Mouse (Mus musculus) hindbrain, embryonic 10.5 days (tissue): ENCODE measurements at regions not wholly inside any gene's neighbourhood (a gene's known extent, or its start where the extent isn't known, plus 50 kb on each side); places are given as distances from the start of the nearest gene placed in this dataset.
A peak's percentile ranks its signal among the peaks of the same experiment; 100 is the strongest.

Source experiments
- DNase-seq: peaks from one replicate; pipeline ENCODE4 v3.0.0-alpha.2; 2017; ENCODE audit warnings: low spot score
- H3K27ac ChIP-seq: fragments of 300-500 bp; sonication (generic); 2 replicates; pipeline ENCODE4 v1.5.1; 2016; ENCODE audit warnings: mild to moderate bottlenecking, moderate library complexity
- H3K27me3 ChIP-seq: fragments of 300-500 bp; sonication (generic); 2 replicates; pipeline ENCODE4 v1.6.1; 2016; ENCODE audit warnings: mild to moderate bottlenecking; ENCODE audit not compliant: poor library complexity, insufficient read depth, severe bottlenecking
- H3K36me3 ChIP-seq: fragments of 300-500 bp; sonication (generic); 2 replicates; pipeline ENCODE4 v1.6.1; 2016; ENCODE audit warnings: mild to moderate bottlenecking, moderate library complexity
- H3K4me1 ChIP-seq: fragments of 300-500 bp; sonication (generic); replicated peaks from 2 replicates; pipeline ENCODE4 v1.6.1; 2016; ENCODE audit warnings: mild to moderate bottlenecking
- H3K4me3 ChIP-seq: fragments of 300-500 bp; sonication (generic); 2 replicates; pipeline ENCODE4 v1.5.1; 2016; ENCODE audit warnings: mild to moderate bottlenecking, moderate library complexity
- H3K9me3 ChIP-seq: fragments of 300-500 bp; sonication (generic); 2 replicates; pipeline ENCODE4 v1.6.1; 2016; ENCODE audit warnings: mild to moderate bottlenecking, moderate library complexity
- WGBS: fragments of 180-500 bp; shearing (Covaris S2); methylation state at CpG from one replicate; pipeline ENCODE4 v1.1.7; 2016; 5-methylcytosine and 5-hydroxymethylcytosine counted together

DNA sequence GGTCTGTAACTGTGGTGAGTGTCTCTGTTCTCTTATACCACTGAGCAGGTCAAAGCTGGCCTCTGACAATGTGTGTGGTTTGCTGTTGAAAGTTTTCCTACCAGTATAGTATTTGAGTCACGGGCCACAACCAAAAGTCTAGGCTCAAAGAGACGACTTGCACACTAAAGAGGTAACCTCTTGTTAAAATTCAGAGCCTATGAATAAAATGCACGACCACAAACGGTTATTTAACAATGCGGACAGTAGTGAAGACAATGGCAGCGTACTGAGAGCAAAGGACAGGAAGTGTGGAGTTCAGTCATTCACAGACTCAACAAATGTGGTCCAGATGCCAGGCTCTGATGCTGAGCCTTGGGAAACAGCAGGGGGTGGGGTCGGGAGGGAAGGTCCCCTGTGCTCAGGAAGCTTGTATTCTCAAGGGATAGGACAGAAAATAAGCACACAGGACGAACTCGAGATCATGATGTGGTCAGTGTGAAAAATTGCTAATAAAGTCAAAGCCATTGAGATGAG is 160.2 kb upstream of the Spdye4c start:
- no peak overlapping the region for H3K4me3 ChIP-seq
- no peaks in the 10 kb centered on the region for H3K27me3 ChIP-seq
- no peak for DNase-seq
- H3K36me3 ChIP-seq = no peaks in the 10 kb centered on the region
- 39% methylated on average over 9 of the region's 9 CpGs for WGBS
- no peak overlapping the region for H3K27ac ChIP-seq
- H3K4me1 ChIP-seq = peaks cover 64% of the 10 kb centered on the region
- H3K9me3 ChIP-seq = no peaks in the 10 kb centered on the region

DNA sequence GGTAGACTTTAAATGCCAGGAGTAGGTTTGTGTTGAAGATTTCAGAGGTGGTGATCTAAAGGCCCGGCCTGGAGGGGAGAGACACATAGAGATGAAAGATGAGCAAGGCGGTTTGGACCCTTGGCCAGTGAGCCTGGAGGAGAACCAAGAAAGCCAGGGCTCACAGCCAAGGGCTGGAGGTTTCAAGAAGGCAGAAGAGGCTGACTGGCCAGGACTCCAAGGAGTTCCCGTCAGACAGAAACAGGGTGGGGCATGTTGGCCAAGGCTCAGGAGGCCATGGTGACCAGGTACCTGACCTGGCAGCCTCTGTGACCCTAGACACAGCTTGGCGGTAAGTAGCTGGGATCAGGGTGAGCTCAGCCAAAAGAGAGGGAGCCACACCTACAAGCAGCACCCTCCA is 159.3 kb upstream of the Spdye4c start:
- Histone ChIP-seq H3K36me3 (no peaks in the 10 kb centered on the region), H3K27me3 (no peaks in the 10 kb centered on the region), H3K4me3 (no peak overlapping the region), H3K27ac (no peak overlapping the region), H3K4me1 (peaks cover 64% of the 10 kb centered on the region), H3K9me3 (no peaks in the 10 kb centered on the region)
- DNase-seq = no peak
- WGBS = 92% methylated on average over 4 of the region's 4 CpGs

- no peaks in the 10 kb centered on the region for H3K27me3 ChIP-seq
- DNase-seq = no peak
- 86% methylated on average over 3 of the region's 3 CpGs for WGBS
- H3K36me3 ChIP-seq = no peaks in the 10 kb centered on the region
- no peak overlapping the region for H3K4me3 ChIP-seq
- H3K4me1 ChIP-seq = peaks cover 59% of the 10 kb centered on the region
- no peaks in the 10 kb centered on the region for H3K9me3 ChIP-seq
- H3K27ac ChIP-seq = no peak overlapping the region
Measured at GRCm38 (mm10) chr2:128432741-128433140, 158.3 kb upstream of the Spdye4c start.

DNA sequence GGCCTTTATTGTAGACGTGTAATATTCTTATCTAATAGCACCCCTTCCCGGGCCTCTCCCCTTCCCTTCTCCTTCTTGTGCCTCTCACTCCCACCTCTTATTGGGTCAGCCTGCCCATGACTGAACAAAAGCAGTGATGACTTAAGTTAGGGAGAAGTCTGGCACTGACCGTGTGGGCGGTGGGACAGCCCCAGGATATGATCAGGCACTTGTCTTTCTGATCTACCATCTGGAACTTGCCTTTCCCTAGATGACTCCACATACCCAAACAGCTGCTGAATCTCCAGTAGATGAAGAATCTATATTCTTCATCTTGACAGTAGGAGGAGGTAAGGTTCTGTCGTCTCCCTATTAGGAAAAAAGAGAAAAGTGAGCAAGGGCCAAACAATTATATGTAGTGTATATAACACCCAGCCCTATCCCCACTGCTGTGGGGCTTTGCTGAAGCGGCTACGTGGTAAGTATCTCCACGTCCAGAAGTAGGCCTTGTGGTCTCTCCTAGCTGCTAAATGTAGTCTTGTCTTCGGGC is 157.4 kb upstream of the Spdye4c start:
- H3K4me3 ChIP-seq = no peak overlapping the region
- H3K27ac ChIP-seq = no peak overlapping the region
- H3K36me3 ChIP-seq = no peaks in the 10 kb centered on the region
- peaks cover 50% of the 10 kb centered on the region for H3K4me1 ChIP-seq
- no peak for DNase-seq
- WGBS = 87% methylated on average over 9 of the region's 9 CpGs
- no peaks in the 10 kb centered on the region for H3K27me3 ChIP-seq
- H3K9me3 ChIP-seq = no peaks in the 10 kb centered on the region

GRCm38 (mm10) chr2:128434200-128434977 is 156.6 kb upstream of the Spdye4c start:
- Histone ChIP-seq H3K4me3 (no peak overlapping the region), H3K4me1 (peaks cover 42% of the 10 kb centered on the region), H3K36me3 (no peaks in the 10 kb centered on the region), H3K27me3 (no peaks in the 10 kb centered on the region), H3K27ac (no peak overlapping the region), H3K9me3 (no peaks in the 10 kb centered on the region)
- 56% methylated on average over 11 of the region's 11 CpGs for WGBS
- DNase-seq = no peak

DNA sequence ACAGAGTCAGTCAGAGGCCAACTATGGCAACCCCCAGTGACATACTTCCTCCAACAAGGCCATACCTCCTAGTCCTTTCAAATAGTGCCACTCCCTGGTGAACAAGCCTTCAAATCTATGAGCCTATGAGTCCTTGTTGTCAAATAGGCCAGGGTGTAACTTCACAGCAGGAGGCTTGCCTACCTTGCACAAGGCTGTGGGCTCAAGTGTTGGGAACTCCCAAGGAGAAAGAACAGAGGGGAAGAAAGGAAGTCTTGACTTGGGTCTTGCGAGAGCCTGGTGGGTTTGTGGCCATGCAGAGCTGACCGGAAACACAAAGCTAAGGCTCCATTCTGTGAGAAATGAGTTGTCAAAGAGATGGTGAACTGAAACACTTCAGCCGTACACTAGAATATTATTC is 154.6 kb upstream of the Spdye4c start:
- peaks cover 24% of the 10 kb centered on the region for H3K4me1 ChIP-seq
- H3K36me3 ChIP-seq = no peaks in the 10 kb centered on the region
- no peaks in the 10 kb centered on the region for H3K9me3 ChIP-seq
- no peak overlapping the region for H3K4me3 ChIP-seq
- 95% methylated on average over 3 of the region's 3 CpGs for WGBS
- DNase-seq = no peak
- H3K27ac ChIP-seq = no peak overlapping the region
- H3K27me3 ChIP-seq = no peaks in the 10 kb centered on the region

DNA sequence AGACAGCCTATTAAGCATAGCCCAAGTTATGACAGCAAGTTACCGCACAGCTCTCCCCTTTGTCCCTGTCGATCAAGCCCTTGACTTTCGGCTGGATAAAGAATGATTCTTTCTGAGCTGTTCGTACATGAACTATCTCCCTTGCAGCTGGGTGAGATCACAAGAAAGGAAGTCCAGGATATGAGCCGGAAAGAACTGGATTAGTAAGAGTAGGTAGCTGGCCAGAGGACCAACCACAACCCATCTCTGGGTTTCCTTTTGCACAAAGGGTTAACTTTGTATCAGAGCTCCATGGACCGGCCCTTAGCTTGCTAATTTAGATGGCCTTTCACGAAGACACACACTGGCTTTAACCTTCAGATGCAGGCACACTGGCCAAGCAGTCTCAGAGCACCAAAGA is 153.3 kb upstream of the Spdye4c start:
- Histone ChIP-seq H3K27ac (0 out of 2 replicates have a peak overlapping the region, but pooled peaks have one; percentile 16), H3K36me3 (no peaks in the 10 kb centered on the region), H3K9me3 (no peaks in the 10 kb centered on the region), H3K4me1 (peaks cover 23% of the 10 kb centered on the region), H3K27me3 (no peaks in the 10 kb centered on the region), H3K4me3 (no peak overlapping the region)
- no peak for DNase-seq
- WGBS = 78% methylated on average over 7 of the region's 7 CpGs

GRCm38 (mm10) chr2:128438161-128438822 is 152.7 kb upstream of the Spdye4c start:
- WGBS = 81% methylated on average over 12 of the region's 12 CpGs
- DNase-seq = no peak
- Histone ChIP-seq H3K4me3 (no peak overlapping the region), H3K36me3 (no peaks in the 10 kb centered on the region), H3K9me3 (no peaks in the 10 kb centered on the region), H3K27me3 (no peaks in the 10 kb centered on the region), H3K4me1 (peaks cover 17% of the 10 kb centered on the region), H3K27ac (0 out of 2 replicates have a peak overlapping the region, but pooled peaks have one; percentile 16)

DNA sequence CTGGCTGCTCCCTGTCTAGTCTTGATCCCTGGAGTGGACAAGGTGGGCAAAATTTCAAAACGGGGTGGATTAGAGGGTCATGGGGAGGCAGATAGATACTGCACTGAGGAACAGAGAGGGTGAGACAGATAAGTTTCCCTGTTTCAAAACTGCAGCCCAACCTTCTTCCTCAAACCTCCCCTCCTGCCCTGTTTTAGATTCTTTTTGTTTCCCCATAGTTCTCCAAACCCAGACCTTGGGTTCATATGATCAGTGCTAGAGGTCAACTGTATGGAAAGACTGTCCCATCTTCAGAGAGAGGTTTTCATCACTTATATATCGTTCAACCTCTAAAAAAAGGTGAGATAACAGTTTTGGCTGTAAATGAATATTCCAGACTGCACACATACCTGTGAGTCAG is 152.1 kb upstream of the Spdye4c start:
- no peak overlapping the region for H3K27ac ChIP-seq
- peaks cover 11% of the 10 kb centered on the region for H3K4me1 ChIP-seq
- H3K36me3 ChIP-seq = no peaks in the 10 kb centered on the region
- whole genome bisulfite sequencing = 82% methylated on average over 2 of the region's 2 CpGs
- no peak for DNase-seq
- H3K4me3 ChIP-seq = no peak overlapping the region
- no peaks in the 10 kb centered on the region for H3K27me3 ChIP-seq
- H3K9me3 ChIP-seq = no peaks in the 10 kb centered on the region

- H3K36me3 ChIP-seq = no peaks in the 10 kb centered on the region
- H3K4me3 ChIP-seq = no peak overlapping the region
- no peaks in the 10 kb centered on the region for H3K9me3 ChIP-seq
- 0 out of 2 replicates have a peak overlapping the region, but pooled peaks have one; percentile 16 for H3K27ac ChIP-seq
- 78% methylated on average over 7 of the region's 7 CpGs for WGBS
- H3K27me3 ChIP-seq = no peaks in the 10 kb centered on the region
- DNase-seq = no peak
- peaks cover 6% of the 10 kb centered on the region; the same call in 1 of the 2 replicates for H3K4me1 ChIP-seq
Measured at GRCm38 (mm10) chr2:128444599-128445011, 146.4 kb upstream of the Spdye4c start.

GRCm38 (mm10) chr2:128445443-128445842 is 145.6 kb upstream of the Spdye4c start:
- Histone ChIP-seq H3K4me1 (peaks cover 6% of the 10 kb centered on the region; the same call in 1 of the 2 replicates), H3K9me3 (no peaks in the 10 kb centered on the region), H3K27me3 (no peaks in the 10 kb centered on the region), H3K27ac (no peak overlapping the region), H3K36me3 (no peaks in the 10 kb centered on the region), H3K4me3 (no peak overlapping the region)
- WGBS = 90% methylated on average over 5 of the region's 5 CpGs
- DNase-seq = no peak

DNA sequence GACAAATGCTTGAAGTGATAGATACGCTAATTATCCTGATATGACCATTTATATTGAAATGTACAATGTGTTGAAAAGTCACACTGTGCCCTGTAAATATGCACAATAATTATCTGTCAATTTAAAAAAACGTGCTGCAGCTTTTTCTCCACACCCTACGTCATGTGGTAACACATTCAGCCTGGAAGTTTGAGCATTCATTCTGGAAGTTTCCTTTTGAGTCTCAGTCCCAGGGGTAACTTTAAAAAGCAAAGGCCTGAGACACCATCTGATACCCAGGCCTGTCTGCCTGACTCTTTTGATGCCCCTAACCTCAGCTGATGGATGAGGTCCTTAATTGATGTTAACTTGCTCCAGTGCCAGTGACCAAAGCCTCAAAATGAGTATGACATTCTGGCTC is 141.7 kb upstream of the Spdye4c start:
- Histone ChIP-seq H3K27ac (no peak overlapping the region), H3K4me3 (no peak overlapping the region)
- WGBS = 77% methylated on average over 3 of the region's 3 CpGs

DNA sequence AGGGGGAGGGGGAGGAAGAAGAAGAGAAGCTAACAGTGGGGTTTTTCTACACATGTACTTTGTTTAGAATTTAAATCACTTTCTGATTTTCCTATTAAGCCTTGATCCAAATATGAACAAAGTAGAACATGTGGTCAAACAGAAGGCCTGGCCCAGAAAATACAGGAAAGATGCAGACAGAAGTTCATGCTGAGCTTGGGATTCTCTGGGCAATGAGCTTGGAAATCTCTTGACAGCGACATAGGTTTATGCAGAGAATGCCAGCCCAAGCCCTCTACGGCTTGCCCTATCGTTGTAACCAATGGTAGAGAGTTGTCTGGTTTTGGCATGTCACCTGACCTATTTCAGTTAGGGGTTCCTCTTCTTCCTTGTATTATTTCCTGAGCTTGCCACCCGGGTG is 141.0 kb upstream of the Spdye4c start:
- 90% methylated on average over 4 of the region's 4 CpGs for WGBS
- DNase-seq = no peak

More for the DNA sequence above, 141.7 kb upstream of the Spdye4c start:
- no peak for DNase-seq
- H3K27me3 ChIP-seq = no peaks in the 10 kb centered on the region
- H3K9me3 ChIP-seq = no peaks in the 10 kb centered on the region
- peaks cover 6% of the 10 kb centered on the region; the same call in 1 of the 2 replicates for H3K4me1 ChIP-seq
- no peaks in the 10 kb centered on the region for H3K36me3 ChIP-seq

More for the DNA sequence above, 141.0 kb upstream of the Spdye4c start:
- no peaks in the 10 kb centered on the region for H3K9me3 ChIP-seq
- H3K27me3 ChIP-seq = no peaks in the 10 kb centered on the region
- H3K36me3 ChIP-seq = no peaks in the 10 kb centered on the region
- no peaks in the 10 kb centered on the region for H3K4me1 ChIP-seq
- no peak overlapping the region for H3K27ac ChIP-seq
- no peak overlapping the region for H3K4me3 ChIP-seq
